Mouse (Mus musculus) cortical plate, adult 2 months (tissue): ENCODE measurements at regions not wholly inside any gene's neighbourhood (a gene's known extent, or its start where the extent isn't known, plus 50 kb on each side); places are given as distances from the start of the nearest gene placed in this dataset.

Source experiments
- CTCF ChIP-seq: fragments of 200-500 bp; IDR thresholded peaks from 2 replicates; pipeline ENCODE4 v1.5.1; 2011; ENCODE audit warnings: mild to moderate bottlenecking, control low read depth, low read length; ENCODE audit not compliant: insufficient read depth; ENCODE audit errors: extremely low read depth
- POLR2A ChIP-seq: fragments of 200-500 bp; IDR thresholded peaks from 2 replicates; pipeline ENCODE4 v1.6.1; 2011; ENCODE audit warnings: mild to moderate bottlenecking, low read length, control low read depth; ENCODE audit not compliant: insufficient read depth; ENCODE audit errors: extremely low read depth

DNA sequence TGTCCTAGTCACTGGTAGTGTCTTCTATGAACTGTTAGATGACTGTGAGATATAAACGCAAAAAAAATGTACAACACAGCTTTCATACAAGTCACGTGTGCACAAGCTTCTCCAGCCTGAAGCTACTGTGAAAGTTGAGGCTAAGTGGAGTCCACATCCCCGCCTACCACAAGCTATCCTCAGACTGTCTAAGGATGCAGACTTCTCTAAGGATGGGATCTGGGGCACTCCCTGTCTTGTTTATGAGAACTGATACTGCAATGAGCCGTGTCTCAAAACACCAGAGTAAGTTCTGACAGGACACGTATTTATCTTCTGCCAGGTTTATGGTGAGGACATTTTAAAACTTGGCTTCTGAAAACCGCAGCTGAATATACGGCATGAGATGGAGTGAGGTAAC lies 1041.7 kb downstream of the Galc start:
- TF ChIP-seq CTCF (no peak), POLR2A (no peak)
